Mouse (Mus musculus): Measurements from ENCODE around the gene Trpm3.
A peak's percentile ranks its signal among the peaks of the same experiment; 100 is the strongest.

Gene Trpm3

DNA sequence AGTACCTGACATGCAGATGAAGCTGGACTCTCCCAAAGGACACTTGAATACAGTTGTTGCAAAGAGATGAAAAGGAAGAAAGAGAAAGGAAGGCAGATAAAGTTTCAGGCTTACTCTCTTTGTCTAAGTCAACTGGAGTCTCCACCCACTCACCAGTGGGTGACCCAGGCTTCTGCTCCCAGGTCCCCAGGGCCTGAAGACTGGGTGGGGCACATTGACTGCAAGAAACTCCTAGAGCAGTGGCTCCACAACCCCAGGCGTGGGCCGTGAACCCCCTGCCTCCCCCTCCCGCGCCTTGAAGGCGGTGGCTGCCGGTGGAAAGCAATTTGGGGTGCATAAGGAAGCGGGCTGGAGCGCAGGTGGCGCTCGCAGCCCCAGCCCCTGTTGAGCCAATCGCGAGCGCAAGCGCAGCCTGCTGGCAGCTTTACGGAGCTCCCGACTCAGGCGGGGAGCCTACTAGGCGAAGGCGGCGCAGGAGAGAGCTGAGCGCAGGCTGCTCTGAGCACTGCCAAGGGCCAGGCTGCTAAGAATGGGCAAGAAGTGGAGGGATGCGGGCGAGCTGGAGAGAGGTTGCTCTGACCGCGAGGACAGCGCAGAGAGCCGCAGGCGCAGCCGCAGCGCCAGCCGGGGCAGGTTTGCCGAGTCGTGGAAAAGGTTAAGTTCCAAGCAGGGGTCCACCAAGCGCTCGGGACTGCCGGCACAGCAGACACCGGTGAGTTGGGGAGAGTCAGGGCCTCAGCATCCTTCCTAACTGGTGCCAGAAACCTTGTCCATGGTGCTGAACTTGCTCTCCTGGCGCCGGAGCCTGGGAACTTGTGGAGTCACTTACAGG is at the start of gene Trpm3:
Gene Trpm3, plus strand, starts transcription at position 457 of the 832 bp plus-strand sequence.
- DNase-seq (ENCODE audit: low spot score), result peak; percentile 48

DNA sequence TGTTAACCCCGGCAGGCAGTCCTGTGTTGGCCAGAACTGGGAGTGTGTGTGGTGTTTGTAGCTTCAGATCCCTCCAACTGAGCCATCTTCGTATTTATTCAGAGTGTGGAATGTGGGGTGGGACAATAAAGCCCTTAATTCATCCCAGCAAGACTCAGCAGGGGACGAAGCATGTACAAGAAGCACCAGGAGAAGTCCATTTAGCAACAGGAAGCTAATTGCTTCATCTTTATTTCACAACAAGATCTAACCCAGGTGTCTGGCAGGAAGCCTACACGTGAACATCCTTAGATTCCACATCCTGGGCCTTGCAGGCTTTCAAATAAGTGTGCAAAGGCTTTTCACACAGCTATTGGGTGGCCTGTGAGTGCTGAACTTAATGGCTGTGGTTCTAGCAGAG is 38.3 kb upstream of the Trpm3 start:
- no peak for DNase-seq (ENCODE audit: low spot score)

- DNase-seq (ENCODE audit: low spot score), result no peak
Observed at GRCm38 (mm10) chr19:22103865-22104264, 35.0 kb upstream of the Trpm3 start.

DNA sequence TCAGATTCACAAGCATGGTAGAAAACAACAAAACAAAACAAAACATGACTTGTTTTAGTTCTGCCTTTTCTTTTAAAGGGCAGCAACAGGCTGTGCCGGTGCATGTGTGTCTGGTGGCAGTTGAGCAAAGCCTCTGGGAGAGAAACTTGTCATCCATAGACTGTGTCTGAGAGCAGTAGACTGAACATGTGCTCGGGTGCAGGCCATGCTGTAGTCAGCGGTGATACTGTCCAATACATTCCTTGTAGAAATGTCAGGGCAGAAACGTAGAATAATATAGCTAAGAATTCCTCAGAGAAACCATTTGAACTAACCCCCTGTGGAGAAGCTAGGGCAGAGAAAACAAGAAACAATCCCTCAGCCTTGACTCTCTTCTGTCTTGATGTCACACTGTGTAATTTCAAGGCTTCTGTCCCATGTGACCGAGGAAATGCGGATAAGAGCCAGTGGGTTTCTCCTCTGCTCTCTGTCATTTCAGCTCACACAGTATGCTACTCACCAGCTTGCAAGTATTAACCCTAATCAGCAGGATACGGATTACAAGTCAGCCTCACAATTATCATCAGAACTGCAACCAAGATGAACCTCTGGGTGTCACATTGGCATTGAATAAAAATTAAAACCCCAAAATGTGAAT is 33.9 kb upstream of the Trpm3 start:
- DNase-seq (ENCODE audit: low spot score), result no peak

DNA sequence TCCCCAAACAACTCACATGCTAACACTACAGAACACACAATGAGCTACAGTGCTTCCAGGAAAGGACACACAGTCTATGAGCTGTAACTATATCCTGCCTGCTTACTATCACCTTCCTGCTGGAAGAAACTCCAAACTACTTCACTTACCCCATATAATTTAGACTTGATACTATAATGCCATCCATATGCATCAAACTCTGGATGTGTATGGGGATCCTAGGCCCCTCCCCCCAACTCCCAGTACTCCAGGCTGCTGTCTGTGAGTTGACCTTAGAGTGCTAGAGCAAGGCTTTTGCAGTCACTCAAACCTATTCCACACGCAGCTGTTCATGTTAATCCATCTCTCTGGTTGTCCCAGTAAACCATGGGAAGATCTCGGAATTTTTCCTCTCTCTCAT is 33.2 kb upstream of the Trpm3 start:
- DNase-seq (ENCODE audit: low spot score), result no peak

DNA sequence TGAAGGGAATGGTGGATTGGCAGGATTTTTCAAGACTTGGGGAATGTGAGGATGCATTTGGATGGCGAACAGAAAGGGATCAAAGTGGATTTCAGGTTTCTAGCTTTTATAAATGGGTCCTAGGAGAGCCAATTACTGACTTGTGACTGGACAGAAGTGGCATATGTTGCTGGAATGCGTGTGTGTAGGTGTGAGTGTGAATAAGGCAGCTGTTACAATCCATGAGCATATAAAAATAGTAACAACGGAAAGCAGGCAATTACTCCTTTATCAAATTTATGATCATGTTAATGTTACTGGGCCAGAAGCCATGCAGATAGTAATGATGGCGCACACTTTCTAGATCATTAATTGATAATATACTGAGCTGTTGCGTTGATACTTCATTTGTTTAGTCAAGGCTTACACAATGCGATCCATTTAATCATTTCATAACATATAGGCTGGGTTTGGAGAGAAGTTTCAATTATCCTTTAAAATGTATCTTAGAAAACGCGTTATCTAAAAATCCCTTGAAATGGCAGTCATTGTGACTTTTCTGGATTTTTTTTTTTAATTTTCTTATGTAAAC is 29.9 kb upstream of the Trpm3 start:
- DNase-seq (ENCODE audit: low spot score), result no peak

DNA sequence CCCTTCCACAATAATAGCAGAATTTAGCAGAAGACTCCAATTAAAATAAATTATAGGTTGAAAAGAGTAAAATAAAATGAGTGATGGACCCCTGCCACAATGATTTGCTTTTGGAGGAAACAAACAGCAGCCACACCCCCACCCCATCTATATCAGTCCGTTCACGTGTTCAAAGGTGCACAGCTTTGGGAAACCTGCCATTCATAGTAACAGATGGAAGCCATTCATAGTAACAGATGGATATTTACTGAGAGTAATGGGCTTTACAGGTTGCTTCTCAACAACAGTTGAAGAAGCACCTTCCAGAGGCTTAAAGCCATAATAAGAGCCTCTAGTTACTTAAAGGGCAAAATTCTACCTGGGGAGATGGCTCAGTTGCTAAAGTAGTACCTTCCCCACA is 17.9 kb upstream of the Trpm3 start:
- no peak for DNase-seq (ENCODE audit: low spot score)

DNA sequence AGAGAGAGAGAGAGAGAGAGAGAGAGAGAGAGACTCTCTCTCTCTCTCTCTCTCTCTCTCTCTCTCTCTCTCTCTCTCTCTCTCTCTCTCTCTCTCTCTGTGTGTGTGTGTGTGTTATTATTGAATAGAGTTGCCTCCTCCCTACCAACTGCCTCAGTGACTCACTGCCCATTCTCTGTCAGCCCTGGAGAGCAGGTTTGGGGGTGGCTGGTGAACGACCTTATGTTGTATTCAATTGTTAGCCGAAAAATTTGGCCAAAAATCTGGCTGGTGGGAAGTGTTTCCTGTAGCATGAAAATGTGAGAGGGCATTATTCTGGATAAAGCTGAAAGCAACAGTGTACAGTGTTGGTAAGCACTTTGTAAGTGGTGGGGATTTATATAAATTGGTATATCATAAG is 17.2 kb upstream of the Trpm3 start:
- no peak for DNase-seq (ENCODE audit: low spot score)

DNA sequence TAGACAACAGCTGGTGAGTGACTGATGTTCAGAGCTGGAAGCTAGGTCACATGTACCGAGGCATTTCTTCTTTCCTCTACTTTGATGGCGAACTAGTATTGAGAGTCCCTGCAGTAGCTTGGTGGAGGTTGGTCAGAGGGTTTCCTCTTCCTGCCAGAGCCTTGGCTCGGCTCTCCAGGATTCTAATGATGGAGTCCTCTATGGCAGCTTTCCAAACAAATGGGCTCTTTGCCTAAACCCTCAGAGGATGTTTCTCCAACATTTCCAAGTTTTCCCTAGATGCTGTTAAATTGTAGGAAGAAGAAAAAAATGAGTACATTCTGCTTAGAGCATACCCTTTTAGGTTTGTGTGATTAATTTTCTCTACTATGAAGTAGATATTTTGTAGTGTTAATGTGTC is 6.2 kb upstream of the Trpm3 start:
- peak; percentile 60 for DNase-seq (ENCODE audit: low spot score)

DNA sequence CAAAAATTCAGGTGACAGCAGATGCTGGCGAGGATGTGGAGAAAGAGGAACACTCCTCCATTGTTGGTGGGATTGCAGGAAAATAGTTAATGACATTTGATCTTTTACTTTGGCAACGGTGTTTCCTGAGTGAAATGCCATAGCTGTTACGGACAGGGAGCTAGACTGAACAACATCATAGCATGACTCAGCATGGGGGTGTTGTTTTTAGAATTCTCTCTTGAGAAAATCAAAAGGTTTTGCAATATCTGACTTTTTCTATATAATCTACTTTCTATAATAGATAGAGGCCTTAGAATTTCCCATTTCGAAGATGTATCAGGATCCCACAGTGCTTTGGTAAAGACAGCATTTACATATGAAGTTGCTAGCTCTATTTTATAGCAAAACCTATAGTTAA is 39.7 kb downstream of the Trpm3 start:
- peak; percentile 34 for DNase-seq (ENCODE audit: low spot score)

DNA sequence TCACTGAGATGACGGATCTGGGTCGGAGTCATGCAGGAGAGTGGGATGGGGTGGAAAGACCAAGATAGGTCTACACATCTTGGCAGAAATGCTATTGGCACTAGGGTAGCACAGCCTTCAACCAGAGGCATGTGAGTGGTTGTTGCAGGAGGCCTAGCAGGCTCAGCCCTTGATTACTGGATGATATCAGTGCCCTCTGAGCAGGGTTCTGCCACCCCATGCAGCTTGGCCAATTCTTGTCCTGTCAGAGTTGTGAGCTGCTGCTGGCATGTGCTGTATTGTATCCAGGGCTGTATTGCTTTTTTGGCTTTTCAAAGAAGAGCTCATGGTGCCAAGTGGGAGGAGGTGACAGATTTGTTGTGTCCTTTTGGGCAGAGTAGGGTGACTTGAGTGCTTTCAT is 40.2 kb downstream of the Trpm3 start:
- DNase-seq (ENCODE audit: low spot score), result peak; percentile 78

DNA sequence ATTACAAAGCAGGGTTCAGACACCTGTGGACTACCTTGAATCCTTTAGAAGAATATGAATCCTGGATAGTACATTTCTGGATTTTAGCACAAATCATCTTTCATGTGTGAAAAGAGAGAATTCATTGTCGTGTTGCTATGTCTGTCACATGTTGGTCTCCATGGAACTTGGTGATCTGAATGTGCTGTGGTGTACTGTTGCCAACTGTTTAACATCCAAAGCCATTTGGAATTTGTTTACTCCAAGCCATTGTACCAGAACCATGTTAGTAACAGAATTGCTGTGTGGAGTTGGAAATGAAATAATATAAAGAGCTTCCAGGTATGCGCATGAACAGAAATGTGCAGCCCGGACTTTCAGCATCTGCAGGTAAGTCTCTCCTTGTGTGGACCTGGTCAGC is 41.3 kb downstream of the Trpm3 start:
- DNase-seq (ENCODE audit: low spot score), result no peak

DNA sequence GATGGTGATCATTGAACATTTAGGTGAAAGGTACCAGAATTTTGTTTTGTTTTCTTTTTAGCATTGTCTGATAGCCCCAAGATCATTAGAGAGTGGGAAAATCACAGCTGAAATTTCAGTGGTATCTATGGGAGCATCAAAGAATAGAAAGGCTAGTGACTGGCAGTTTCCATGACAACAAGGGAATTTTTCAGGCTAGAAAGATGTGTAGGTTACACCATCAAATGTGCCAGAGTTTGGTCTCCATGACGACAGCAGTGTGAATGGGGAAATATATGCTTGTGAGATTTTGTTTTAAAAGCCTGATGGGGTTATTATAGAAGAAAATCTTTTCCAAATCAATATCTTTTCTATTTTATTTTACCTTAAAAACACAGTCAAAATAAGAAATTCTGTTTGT is 50.9 kb downstream of the Trpm3 start:
- DNase-seq (ENCODE audit: low spot score), result no peak

DNA sequence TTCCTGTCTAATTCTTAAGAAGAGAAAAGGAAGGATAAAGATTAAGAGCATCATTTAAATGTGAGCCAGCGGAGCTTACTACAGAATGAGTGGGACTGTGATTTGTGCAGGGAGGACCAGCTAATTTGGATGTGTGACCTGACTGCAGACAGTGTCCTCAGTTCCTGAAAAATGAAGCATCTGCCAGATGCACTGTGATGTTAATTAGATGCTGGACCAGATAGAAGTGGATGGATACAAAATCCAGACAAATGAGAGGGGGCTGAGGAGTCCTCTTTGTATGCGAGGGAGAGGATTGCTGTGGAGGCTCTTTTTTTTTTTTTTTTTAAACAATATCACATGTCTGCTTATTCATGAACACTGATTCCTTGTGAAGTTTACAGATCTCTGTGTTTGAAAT is 83.7 kb downstream of the Trpm3 start:
- DNase-seq (ENCODE audit: low spot score), result no peak

DNA sequence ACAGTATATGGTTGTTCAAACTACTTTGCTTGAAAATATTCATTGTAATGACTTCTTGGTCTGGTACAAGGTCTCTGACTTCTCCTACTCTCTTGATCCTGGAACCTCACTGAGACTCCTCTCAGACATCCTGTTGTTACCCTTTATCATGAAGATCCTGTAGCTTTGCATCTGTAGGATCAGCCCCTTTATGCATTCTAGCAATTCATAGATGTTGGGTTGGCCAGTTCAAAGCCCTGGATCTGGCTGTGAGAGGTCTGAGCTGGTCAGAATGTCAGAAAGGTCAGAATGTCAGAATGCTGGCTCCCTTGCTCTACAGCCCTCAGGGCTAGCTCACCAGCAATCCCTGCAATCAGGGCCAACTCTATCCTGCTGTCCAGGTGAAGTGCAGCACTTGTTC is 95.3 kb downstream of the Trpm3 start:
- no peak for DNase-seq (ENCODE audit: low spot score)

DNA sequence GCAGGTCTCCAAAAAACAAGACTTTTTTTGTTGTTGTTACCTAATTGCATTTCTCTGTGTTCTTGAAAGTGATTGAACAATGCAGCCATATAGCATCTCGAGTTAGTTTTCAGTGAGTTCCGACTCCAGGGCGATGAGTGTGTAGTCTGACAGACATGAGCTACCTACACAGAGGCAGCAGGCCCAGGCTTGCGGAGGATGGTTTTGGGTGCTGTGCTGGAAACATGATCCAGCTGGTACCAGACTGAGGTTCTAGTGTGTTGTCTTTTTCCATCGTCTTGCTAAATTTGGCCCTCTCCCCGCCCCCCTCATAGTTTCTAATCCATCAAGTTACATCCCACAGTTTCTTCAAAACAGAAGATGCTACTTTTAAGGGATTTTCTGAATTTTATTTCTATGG is 110.2 kb downstream of the Trpm3 start:
- no peak for DNase-seq (ENCODE audit: low spot score)

DNA sequence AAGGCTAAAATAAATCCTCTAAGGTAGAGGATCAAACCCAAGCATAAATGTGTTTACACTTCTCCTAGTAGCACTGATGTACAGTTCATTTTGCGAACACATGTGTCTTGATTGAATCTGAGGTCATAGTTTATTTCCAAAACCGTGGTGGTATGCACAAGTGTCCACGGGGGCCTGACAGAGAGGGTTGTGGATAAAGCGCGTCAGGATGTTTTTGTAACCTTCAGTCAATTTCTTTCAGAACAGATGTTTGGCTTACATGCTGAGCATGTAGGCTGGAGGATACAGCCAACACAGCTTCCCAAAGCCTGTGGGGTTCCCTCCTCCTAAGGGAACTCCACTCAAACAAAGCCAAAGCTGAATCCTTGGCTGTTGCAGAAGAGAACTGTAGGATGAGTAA is 134.1 kb downstream of the Trpm3 start:
- DNase-seq (ENCODE audit: low spot score), result no peak

GRCm38 (mm10) chr19:22284651-22285050 is 145.8 kb downstream of the Trpm3 start:
- DNase-seq (ENCODE audit: low spot score), result no peak

GRCm38 (mm10) chr19:22292671-22293070 is 153.8 kb downstream of the Trpm3 start:
- no peak for DNase-seq (ENCODE audit: low spot score)

DNA sequence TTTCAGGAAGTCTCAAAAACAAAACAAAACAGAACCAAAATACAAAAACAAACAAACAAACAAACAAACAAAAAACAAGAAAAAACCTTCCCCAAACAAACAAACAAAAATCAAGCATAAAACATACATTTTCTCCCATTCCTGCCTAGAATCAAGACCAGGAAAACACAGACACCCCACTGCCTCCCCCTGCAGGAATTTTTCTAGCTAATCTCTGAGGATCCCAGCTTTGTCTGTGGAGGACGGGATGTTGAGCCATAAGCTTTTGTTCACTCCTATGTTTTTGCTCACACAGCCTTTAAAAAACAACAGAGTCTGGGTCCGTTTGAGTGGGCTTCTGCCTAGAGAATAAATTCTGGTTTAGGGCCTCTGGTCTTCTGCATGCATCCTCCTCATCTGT is 162.1 kb downstream of the Trpm3 start:
- DNase-seq (ENCODE audit: low spot score), result peak; percentile 26

DNA sequence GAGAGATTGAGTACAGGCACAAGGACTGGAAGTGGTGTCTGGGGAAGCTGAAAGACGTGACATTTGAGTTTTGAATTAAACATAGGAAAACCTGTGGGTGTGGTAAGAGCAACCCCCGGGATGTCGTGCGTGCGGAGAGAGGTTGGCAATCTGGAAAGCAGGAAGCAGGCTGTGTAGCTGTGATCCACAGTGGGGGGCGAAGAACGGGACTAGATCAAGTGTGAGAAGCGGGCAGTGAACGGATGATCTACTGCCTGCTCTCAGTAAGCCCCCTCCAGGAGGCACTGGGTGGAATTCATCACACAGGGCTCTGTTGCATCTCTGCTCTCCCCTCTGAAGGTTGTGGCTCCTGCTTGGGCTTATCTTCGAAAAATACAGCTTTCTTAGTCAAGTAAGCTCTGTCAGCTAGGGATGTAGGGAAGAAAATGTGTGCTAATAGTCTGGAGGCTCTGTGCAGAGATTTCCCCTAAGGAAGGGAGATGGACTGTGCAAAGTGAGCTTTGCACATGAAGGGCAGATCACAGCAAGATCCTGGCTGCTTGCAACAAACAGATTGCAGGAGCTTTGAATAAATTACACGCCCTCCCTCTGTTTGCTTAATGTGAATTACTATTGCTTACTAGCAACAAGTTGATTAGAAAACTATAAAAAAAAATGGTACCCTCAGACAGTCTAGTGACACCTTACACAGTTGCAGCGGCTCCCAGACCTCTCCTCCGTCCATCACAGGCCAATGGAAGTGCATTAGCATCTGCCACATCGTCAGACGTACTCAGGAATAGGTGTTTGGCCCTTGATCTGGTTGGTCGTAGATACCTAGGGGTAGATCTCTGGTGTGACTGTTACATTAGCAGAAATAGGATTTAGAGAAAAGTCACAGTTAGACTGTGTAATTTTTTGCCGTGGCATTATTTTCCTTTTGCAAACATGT is 164.4 kb downstream of the Trpm3 start:
- no peak for DNase-seq (ENCODE audit: low spot score)

GRCm38 (mm10) chr19:22303952-22304655 is 165.3 kb downstream of the Trpm3 start:
- peak; percentile 92 for DNase-seq (ENCODE audit: low spot score)
